Mouse (Mus musculus): ENCODE results near the gene Nhp2.

Gene Nhp2

GRCm38 (mm10) chr11:51619409-51620060 lies at the start of gene Nhp2:
TSS of gene Nhp2 (plus strand) at chr11:51619735.
- DNase-seq (ENCODE audit: extremely low spot score) = peak; percentile 99

GRCm38 (mm10) chr11:51576454-51576853 lies 43.1 kb upstream of the Nhp2 start:
- DNase-seq (ENCODE audit: extremely low spot score) = no peak

- DNase-seq (ENCODE audit: extremely low spot score) = no peak
Measured at GRCm38 (mm10) chr11:51577587-51577986, 41.9 kb upstream of the Nhp2 start.

GRCm38 (mm10) chr11:51579024-51579423 lies 40.5 kb upstream of the Nhp2 start:
- no peak for DNase-seq (ENCODE audit: extremely low spot score)

GRCm38 (mm10) chr11:51582713-51583112 lies 36.8 kb upstream of the Nhp2 start:
- DNase-seq (ENCODE audit: extremely low spot score) = peak; percentile 85

GRCm38 (mm10) chr11:51584057-51584430 lies 35.5 kb upstream of the Nhp2 start:
- no peak for DNase-seq (ENCODE audit: extremely low spot score)

GRCm38 (mm10) chr11:51584431-51585248 lies 34.9 kb upstream of the Nhp2 start, which contains the start of gene Phykpl:
TSS of gene Phykpl (plus strand) at chr11:51584757.
- DNase-seq (ENCODE audit: extremely low spot score) = peak; percentile 99

- no peak for DNase-seq (ENCODE audit: extremely low spot score)
Measured at GRCm38 (mm10) chr11:51585608-51586252, 33.8 kb upstream of the Nhp2 start.

GRCm38 (mm10) chr11:51586411-51586810 lies 33.1 kb upstream of the Nhp2 start:
- DNase-seq (ENCODE audit: extremely low spot score) = no peak

GRCm38 (mm10) chr11:51587059-51587458 lies 32.5 kb upstream of the Nhp2 start:
- no peak for DNase-seq (ENCODE audit: extremely low spot score)

- DNase-seq (ENCODE audit: extremely low spot score) = no peak
Measured at GRCm38 (mm10) chr11:51588833-51589232, 30.7 kb upstream of the Nhp2 start.

- DNase-seq (ENCODE audit: extremely low spot score) = no peak
Measured at GRCm38 (mm10) chr11:51590002-51590401, 29.5 kb upstream of the Nhp2 start.

GRCm38 (mm10) chr11:51591168-51591567 lies 28.4 kb upstream of the Nhp2 start:
- no peak for DNase-seq (ENCODE audit: extremely low spot score)

- no peak for DNase-seq (ENCODE audit: extremely low spot score)
Measured at GRCm38 (mm10) chr11:51591915-51592314, 27.6 kb upstream of the Nhp2 start.

GRCm38 (mm10) chr11:51593368-51593767 lies 26.2 kb upstream of the Nhp2 start:
- no peak for DNase-seq (ENCODE audit: extremely low spot score)

- no peak for DNase-seq (ENCODE audit: extremely low spot score)
Measured at GRCm38 (mm10) chr11:51593849-51594248, 25.7 kb upstream of the Nhp2 start.

GRCm38 (mm10) chr11:51594715-51595350 lies 24.7 kb upstream of the Nhp2 start:
- no peak for DNase-seq (ENCODE audit: extremely low spot score)

GRCm38 (mm10) chr11:51595459-51596083 lies 24.0 kb upstream of the Nhp2 start:
- DNase-seq (ENCODE audit: extremely low spot score) = no peak

- no peak for DNase-seq (ENCODE audit: extremely low spot score)
Measured at GRCm38 (mm10) chr11:51597553-51597952, 22.0 kb upstream of the Nhp2 start.

- no peak for DNase-seq (ENCODE audit: extremely low spot score)
Measured at GRCm38 (mm10) chr11:51602253-51602652, 17.3 kb upstream of the Nhp2 start.

- peak; percentile 78 for DNase-seq (ENCODE audit: extremely low spot score)
Measured at GRCm38 (mm10) chr11:51605602-51606446, 13.7 kb upstream of the Nhp2 start.
